ENCODE assay signal across 10 mouse cellular contexts in the genomic region with DNA sequence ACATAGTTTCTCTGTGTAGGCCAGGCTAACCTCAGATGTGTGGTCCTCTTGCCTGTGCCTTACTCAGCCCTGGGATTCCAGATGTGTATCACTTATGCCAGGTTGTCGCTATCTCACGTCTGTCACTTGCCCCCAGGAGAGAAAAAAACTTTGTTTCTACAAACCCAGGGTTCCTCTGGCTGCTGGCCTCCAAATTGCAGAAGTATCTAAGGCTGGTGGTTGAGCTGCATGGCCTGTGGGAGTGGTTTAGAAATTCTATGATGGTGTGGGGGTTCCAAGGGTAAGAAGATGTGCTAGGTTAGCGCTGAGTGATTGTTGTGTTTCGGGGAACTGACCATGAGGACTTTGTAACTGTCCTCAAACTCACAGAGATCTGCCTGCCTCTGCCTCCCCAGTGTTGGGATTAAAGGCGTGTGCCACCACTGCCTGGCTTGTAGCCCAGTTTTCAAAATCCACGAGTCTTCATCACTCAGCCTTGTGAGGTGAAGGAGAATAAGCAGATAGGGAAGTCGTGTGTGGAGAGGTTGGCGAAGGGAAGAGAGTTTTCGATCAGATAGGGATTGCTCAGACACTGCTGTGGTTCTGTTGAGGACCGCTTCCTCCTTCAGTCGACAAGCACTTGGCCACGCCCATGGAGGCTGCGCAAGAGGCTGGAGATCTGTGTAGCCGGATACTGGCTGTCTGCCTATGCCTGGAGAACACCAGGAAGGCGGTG. TPM values are rescaled to one million over a fixed set of nuclear protein-coding genes. Genes with fewer than 3 reads are reported as not detected.
DNase-seq lines count a peak whose midpoint lies in the region; ATAC-seq and TF ChIP-seq lines count a peak whose summit lies in the region.
"Had no signal": no experiment of that assay in that cellular context is flagged by ENCODE, and none has a peak within 500 bp of the region (broad histone marks: within the 10 kb centered on the region; RNA-seq: fewer than 3 reads in every experiment).

No protein-coding gene starts in this region.

- no peak overlapping the region for H3K4me2 ChIP-seq in liver, embryonic 13.5 days
- H3K4me2 ChIP-seq in midbrain, embryonic 15.5 days, result no peak overlapping the region
- no peak overlapping the region for H3K4me2 ChIP-seq in midbrain, embryonic 16.5 days (ENCODE audit: low read length)
- H3K4me2 ChIP-seq: embryonic facial prominence, embryonic 15.5 days had no signal

- no peaks in the 10 kb centered on the region for H3K9me3 ChIP-seq in liver, embryonic 13.5 days (replicated peaks)
- no peaks in the 10 kb centered on the region for H3K9me3 ChIP-seq in midbrain, embryonic 15.5 days
- H3K9me3 ChIP-seq in midbrain, embryonic 16.5 days (replicated peaks; ENCODE audit: control insufficient read depth, low read length, poor library complexity, severe bottlenecking), result 0 out of 2 replicates have a peak, but pooled peaks cover 2% of the 10 kb centered on the region
- H3K9me3 ChIP-seq: embryonic facial prominence, embryonic 15.5 days had no signal

- no peak for TF ChIP-seq POLR2A in spleen, adult 2 months (IDR thresholded peaks at IDR 0.05; ENCODE audit: low read depth, low read length)
- TF ChIP-seq POLR2A in bone marrow, adult 2 months (IDR thresholded peaks at IDR 0.05; ENCODE audit: borderline replicate concordance, control insufficient read depth, low read depth, low read length), result no peak

- H3K9ac ChIP-seq in liver, embryonic 13.5 days, result no peak overlapping the region
- no peak overlapping the region for H3K9ac ChIP-seq in midbrain, embryonic 15.5 days
- H3K9ac ChIP-seq in midbrain, embryonic 16.5 days (ENCODE audit: low read depth, low read length), result no peak overlapping the region
- H3K9ac ChIP-seq: embryonic facial prominence, embryonic 15.5 days had no signal

- no peaks in the 10 kb centered on the region for H3K36me3 ChIP-seq in spleen, adult 2 months (ENCODE audit: control insufficient read depth, insufficient read depth, low read length)
- H3K36me3 ChIP-seq in liver, embryonic 13.5 days, result no peaks in the 10 kb centered on the region
- H3K36me3 ChIP-seq in midbrain, embryonic 15.5 days (replicated peaks), result no peaks in the 10 kb centered on the region
- H3K36me3 ChIP-seq in midbrain, embryonic 16.5 days (ENCODE audit: control insufficient read depth, insufficient read depth, low read length), result no peaks in the 10 kb centered on the region
- H3K36me3 ChIP-seq: embryonic facial prominence, embryonic 15.5 days had no signal

- H3K27ac ChIP-seq in spleen, adult 2 months (ENCODE audit: insufficient read depth, low read length), result peak overlapping the region; percentile 29; the same call in 1 of the 2 replicates
- H3K27ac ChIP-seq in bone marrow, adult 2 months (ENCODE audit: control insufficient read depth, insufficient read depth, low read depth, low read length, poor library complexity), result peak overlapping the region; percentile 95
- H3K27ac ChIP-seq in liver, embryonic 13.5 days, result peak overlapping the region; percentile 20; the same call in 1 of the 2 replicates
- H3K27ac ChIP-seq in midbrain, embryonic 15.5 days, result no peak overlapping the region
- no peak overlapping the region for H3K27ac ChIP-seq in midbrain, embryonic 16.5 days (ENCODE audit: low read length)
- H3K27ac ChIP-seq: embryonic facial prominence, embryonic 15.5 days had no signal

- H3K4me1 ChIP-seq in spleen, adult 2 months (ENCODE audit: control insufficient read depth, insufficient read depth, insufficient read length), result no peaks in the 10 kb centered on the region
- H3K4me1 ChIP-seq in bone marrow, adult 2 months (ENCODE audit: control insufficient read depth, insufficient read depth, low read length), result peaks cover 2% of the 10 kb centered on the region
- H3K4me1 ChIP-seq in liver, embryonic 13.5 days (replicated peaks), result peaks cover 28% of the 10 kb centered on the region
- H3K4me1 ChIP-seq in midbrain, embryonic 15.5 days, result peaks cover 7% of the 10 kb centered on the region; the same call in 1 of the 2 replicates
- peaks cover under 1% of the 10 kb centered on the region; the same call in 1 of the 2 replicates for H3K4me1 ChIP-seq in midbrain, embryonic 16.5 days (ENCODE audit: control insufficient read depth, insufficient read depth, low read length)
- H3K4me1 ChIP-seq: embryonic facial prominence, embryonic 15.5 days had no signal

- no peak overlapping the region for H3K4me3 ChIP-seq in spleen, adult 2 months (ENCODE audit: extremely low read depth, insufficient read depth, insufficient read length)
- peak overlapping the region; percentile 19 for H3K4me3 ChIP-seq in bone marrow, adult 2 months (replicated peaks; ENCODE audit: control insufficient read depth, low read depth, low read length)
- H3K4me3 ChIP-seq in liver, embryonic 13.5 days (replicated peaks), result no peak overlapping the region
- no peak overlapping the region for H3K4me3 ChIP-seq in midbrain, embryonic 15.5 days
- H3K4me3 ChIP-seq in midbrain, embryonic 16.5 days (ENCODE audit: low read depth, low read length), result no peak overlapping the region
- H3K4me3 ChIP-seq: embryonic facial prominence, embryonic 15.5 days had no signal

- 47% methylated on average over 15 of the region's 15 CpGs for WGBS in spleen, adult 2 months
- WGBS in bone marrow, adult 2 months, result 15% methylated on average over 15 of the region's 15 CpGs
- 21% methylated on average over 15 of the region's 15 CpGs for WGBS in liver, embryonic 13.5 days (ENCODE audit: insufficient replicate concordance)
- 87% methylated on average over 15 of the region's 15 CpGs for WGBS in midbrain, embryonic 15.5 days
- 92% methylated on average over 15 of the region's 15 CpGs for WGBS in midbrain, embryonic 16.5 days

- peak in 1 of 2 experiments; percentile 18 for DNase-seq in spleen, adult 2 months (ENCODE audit: low read depth in 1 of 2, low spot score in 2 of 2)
- no peak for DNase-seq in spleen, adult 18-20 months
- DNase-seq in liver, embryonic 13.5 days, result peak; percentile 48
- DNase-seq in left cerebral cortex, adult 18-20 months (ENCODE audit: low spot score in 2 of 2), result no peak
- DNase-seq: kidney, adult 18-20 months had no signal

- TF ChIP-seq CTCF in spleen, adult 2 months (IDR thresholded peaks at IDR 0.05; ENCODE audit: extremely low read depth, insufficient read depth, insufficient read length, insufficient replicate concordance), result no peak
- TF ChIP-seq CTCF in bone marrow, adult 2 months (IDR thresholded peaks at IDR 0.05; ENCODE audit: control insufficient read depth, insufficient read depth, low read length), result no peak

- peak; percentile 78 for ATAC-seq in liver, embryonic 13.5 days (ENCODE audit: low read depth)
- peak; percentile 85 for ATAC-seq in monocyte, adult 5-6 weeks (replicated peaks; ENCODE audit: insufficient number of reproducible peaks, low FRiP score, low TSS enrichment, poor library complexity, severe bottlenecking)
- no peak for ATAC-seq in midbrain, embryonic 15.5 days (replicated peaks)
- no peak for ATAC-seq in midbrain, embryonic 16.5 days

- H3K27me3 ChIP-seq in spleen, adult 2 months (ENCODE audit: control insufficient read depth, insufficient read depth, low read length), result no peaks in the 10 kb centered on the region
- H3K27me3 ChIP-seq in liver, embryonic 13.5 days, result no peaks in the 10 kb centered on the region
- H3K27me3 ChIP-seq in midbrain, embryonic 15.5 days (replicated peaks), result no peaks in the 10 kb centered on the region
- H3K27me3 ChIP-seq in midbrain, embryonic 16.5 days (ENCODE audit: control insufficient read depth, insufficient read depth, low read depth, low read length), result no peaks in the 10 kb centered on the region

RNA-seq across cellular contexts. Expression of a gene that starts 10.0 kb away (rescaled TPM):
- 62.6 and 67.4 TPM in 2 replicates for polyA plus RNA-seq in spleen, adult 2 months (2012; rRNA removed)
- 150 and 287 TPM in 2 replicates for polyA plus RNA-seq in bone marrow, adult 2 months (2011; ENCODE audit: insufficient read depth, insufficient read length, low replicate concordance, missing spikeins)
- polyA plus RNA-seq in liver, embryonic 13.5 days (2015; fragmentation: Nextera tagmentation; extraction: Ambion mirVana), result 22.5 and 24.7 TPM in 2 replicates
- 440 to 1,079 TPM (median 1,051 TPM) in 3 replicates for total RNA-seq in monocyte, adult 5-6 weeks (2017)
- 1 to 10 TPM; 9.4 to 10.0 TPM for total RNA-seq in left cerebral cortex, adult 18-20 months (2021)
- 10.0 and 11.1 TPM in 2 replicates for polyA plus RNA-seq in midbrain, embryonic 15.5 days (2015; fragmentation: Nextera tagmentation; extraction: Ambion mirVana)
- polyA plus RNA-seq in midbrain, embryonic 16.5 days (2015; fragmentation: Nextera tagmentation; extraction: Ambion mirVana), result 9.3 and 12.6 TPM in 2 replicates

Comparison
In these comparisons a context has a peak if more than half of its experiments do, and no peak if none do; other contexts are left out.
1. H3K27ac ChIP-seq: peak in spleen, adult 2 months (single experiment), bone marrow, adult 2 months (single experiment) and liver, embryonic 13.5 days (single experiment); none in midbrain, embryonic 15.5 days (single experiment) and midbrain, embryonic 16.5 days (single experiment).
2. ATAC-seq: peak in liver, embryonic 13.5 days (single experiment) and monocyte, adult 5-6 weeks (single experiment); none in midbrain, embryonic 15.5 days (single experiment) and midbrain, embryonic 16.5 days (single experiment).